ENCODE assay signal across 16 mouse cellular contexts in the genomic region with DNA sequence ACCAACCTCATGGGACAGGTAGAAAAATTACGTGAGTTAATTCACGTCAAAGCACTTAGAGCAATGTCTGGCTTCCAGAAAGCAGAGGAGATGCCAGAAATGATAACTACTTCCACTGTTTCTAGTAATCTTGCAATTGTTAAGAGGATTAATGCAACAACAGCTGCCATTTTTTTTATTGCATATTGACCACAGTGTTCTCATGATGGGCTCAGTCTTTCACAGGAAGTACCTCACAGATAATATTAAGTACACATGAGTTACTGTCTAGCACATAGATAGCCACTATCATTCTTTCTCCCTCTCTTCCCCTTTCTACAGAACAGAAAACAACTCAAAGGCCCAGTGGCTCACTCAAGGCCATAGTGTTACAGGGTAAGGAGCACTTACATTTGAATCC.
DNase-seq lines count a peak whose midpoint lies in the region; ATAC-seq and TF ChIP-seq lines count a peak whose summit lies in the region.
"Had no signal": no experiment of that assay in that cellular context is flagged by ENCODE, and none has a peak within 500 bp of the region (broad histone marks: within the 10 kb centered on the region; RNA-seq: fewer than 3 reads in every experiment).

No protein-coding gene starts in this region.

- no peak for ATAC-seq in forebrain, embryonic 15.5 days (replicated peaks)
- ATAC-seq in forebrain, embryonic 13.5 days = no peak
- ATAC-seq in heart, postnatal 0 days (ENCODE audit: insufficient read depth, low read depth) = no peak
- ATAC-seq in lung, embryonic 16.5 days (ENCODE audit: low read depth) = no peak

- WGBS in forebrain, embryonic 15.5 days = 65% methylated on average over 2 of the region's 2 CpGs
- 84% methylated on average over 2 of the region's 2 CpGs for WGBS in forebrain, embryonic 13.5 days
- WGBS in heart, postnatal 0 days = 51% methylated on average over 2 of the region's 2 CpGs
- WGBS in lung, embryonic 16.5 days = 70% methylated on average over 2 of the region's 2 CpGs

- no peak overlapping the region for H3K4me3 ChIP-seq in forebrain, embryonic 15.5 days
- H3K4me3 ChIP-seq in forebrain, embryonic 13.5 days = no peak overlapping the region
- no peak overlapping the region for H3K4me3 ChIP-seq in heart, postnatal 0 days (ENCODE audit: low read depth, low read length)
- no peak overlapping the region for H3K4me3 ChIP-seq in lung, embryonic 16.5 days (ENCODE audit: low read length)
- H3K4me3 ChIP-seq: embryonic facial prominence, embryonic 15.5 days; kidney, embryonic 15.5 days; liver, embryonic 15.5 days; lung, embryonic 15.5 days; midbrain, embryonic 10.5 days had no signal

- H3K27ac ChIP-seq in forebrain, embryonic 15.5 days (replicated peaks) = 0 out of 2 replicates have a peak overlapping the region, but pooled peaks have one; percentile 43
- no peak overlapping the region for H3K27ac ChIP-seq in forebrain, embryonic 13.5 days
- peak overlapping the region; percentile 58; the same call in 1 of the 2 replicates for H3K27ac ChIP-seq in heart, postnatal 0 days (ENCODE audit: low read depth)
- H3K27ac ChIP-seq in lung, embryonic 16.5 days (ENCODE audit: low read length) = peak overlapping the region; percentile 50
- H3K27ac ChIP-seq: embryonic facial prominence, embryonic 15.5 days; kidney, embryonic 15.5 days; liver, embryonic 15.5 days; macrophage; midbrain, embryonic 10.5 days had no signal

- TF ChIP-seq EP300 in heart, postnatal 0 days (IDR thresholded peaks at IDR 0.05; ENCODE audit: low read depth) = no peak

- intact Hi-C loops in heart, postnatal 14 days (cut with DNase I) = loop anchor here (5.0 kb wide), 2 partner anchors 88 to 152 kb away; no protein-coding TSS in a partner anchor

- H3K27me3 ChIP-seq in forebrain, embryonic 15.5 days = no peaks in the 10 kb centered on the region
- no peaks in the 10 kb centered on the region for H3K27me3 ChIP-seq in forebrain, embryonic 13.5 days
- no peaks in the 10 kb centered on the region for H3K27me3 ChIP-seq in heart, postnatal 0 days (ENCODE audit: control insufficient read depth, insufficient read depth, low read length)
- H3K27me3 ChIP-seq in lung, embryonic 16.5 days (ENCODE audit: control insufficient read depth, insufficient read depth, low read depth, low read length) = no peaks in the 10 kb centered on the region
- H3K27me3 ChIP-seq: embryonic facial prominence, embryonic 15.5 days; kidney, embryonic 15.5 days; liver, embryonic 15.5 days; lung, embryonic 15.5 days had no signal

- H3K9me3 ChIP-seq in forebrain, embryonic 15.5 days = no peaks in the 10 kb centered on the region
- H3K9me3 ChIP-seq in forebrain, embryonic 13.5 days (replicated peaks) = no peaks in the 10 kb centered on the region
- no peaks in the 10 kb centered on the region for H3K9me3 ChIP-seq in heart, postnatal 0 days (replicated peaks; ENCODE audit: control insufficient read depth, low read length)
- 0 out of 2 replicates have a peak, but pooled peaks cover 5% of the 10 kb centered on the region for H3K9me3 ChIP-seq in lung, embryonic 16.5 days (ENCODE audit: control insufficient read depth, low read length)
- H3K9me3 ChIP-seq: embryonic facial prominence, embryonic 15.5 days; kidney, embryonic 15.5 days; liver, embryonic 15.5 days; lung, embryonic 15.5 days; midbrain, embryonic 10.5 days had no signal

- no peak for TF ChIP-seq CTCF in heart, postnatal 0 days (IDR thresholded peaks at IDR 0.05; ENCODE audit: low read depth)

- no peak overlapping the region for H3K9ac ChIP-seq in forebrain, embryonic 15.5 days (replicated peaks)
- no peak overlapping the region for H3K9ac ChIP-seq in forebrain, embryonic 13.5 days
- no peak overlapping the region for H3K9ac ChIP-seq in heart, postnatal 0 days (replicated peaks; ENCODE audit: low read depth, low read length)
- no peak overlapping the region for H3K9ac ChIP-seq in lung, embryonic 16.5 days (ENCODE audit: low read length)
- H3K9ac ChIP-seq: embryonic facial prominence, embryonic 15.5 days; kidney, embryonic 15.5 days; liver, embryonic 15.5 days; lung, embryonic 15.5 days had no signal

- H3K4me2 ChIP-seq in forebrain, embryonic 15.5 days (replicated peaks) = no peak overlapping the region
- H3K4me2 ChIP-seq in forebrain, embryonic 13.5 days = no peak overlapping the region
- H3K4me2 ChIP-seq in heart, postnatal 0 days (ENCODE audit: low read depth, low read length) = no peak overlapping the region; the same call in 1 of the 2 replicates
- H3K4me2 ChIP-seq in lung, embryonic 16.5 days (ENCODE audit: low read depth, low read length) = no peak overlapping the region
- H3K4me2 ChIP-seq: embryonic facial prominence, embryonic 15.5 days; heart, embryonic 11.5 days; liver, embryonic 15.5 days had no signal

- H3K36me3 ChIP-seq in forebrain, embryonic 15.5 days = no peaks in the 10 kb centered on the region
- H3K36me3 ChIP-seq in forebrain, embryonic 13.5 days (ENCODE audit: poor library complexity, severe bottlenecking) = no peaks in the 10 kb centered on the region
- no peaks in the 10 kb centered on the region for H3K36me3 ChIP-seq in heart, postnatal 0 days (replicated peaks; ENCODE audit: control insufficient read depth, insufficient read depth, low read length)
- H3K36me3 ChIP-seq in lung, embryonic 16.5 days (ENCODE audit: control insufficient read depth, insufficient read depth, low read length) = no peaks in the 10 kb centered on the region
- H3K36me3 ChIP-seq: embryonic facial prominence, embryonic 15.5 days; kidney, embryonic 15.5 days; liver, embryonic 15.5 days; lung, embryonic 15.5 days; midbrain, embryonic 10.5 days had no signal

- H3K4me1 ChIP-seq in forebrain, embryonic 15.5 days = peaks cover 18% of the 10 kb centered on the region
- peaks cover 12% of the 10 kb centered on the region for H3K4me1 ChIP-seq in forebrain, embryonic 13.5 days
- H3K4me1 ChIP-seq in heart, postnatal 0 days (ENCODE audit: control insufficient read depth, insufficient read depth) = peaks cover 20% of the 10 kb centered on the region
- H3K4me1 ChIP-seq in lung, embryonic 16.5 days (replicated peaks; ENCODE audit: control insufficient read depth, insufficient read depth, low read length) = peaks cover 17% of the 10 kb centered on the region

- no peak for DNase-seq in heart, postnatal 0 days (ENCODE audit: low spot score)
- no peak for DNase-seq in heart, postnatal 14 days
- DNase-seq in lung, postnatal 25 days (ENCODE audit: low spot score) = no peak
- peak; percentile 52 for DNase-seq in MN1 (ENCODE audit: low spot score)
- no peak for DNase-seq in thymus, postnatal 14 days
- DNase-seq: thymus, postnatal 36 days had no signal
